Mouse (Mus musculus): ENCODE measurements at regions not wholly inside any gene's neighbourhood (a gene's known extent, or its start where the extent isn't known, plus 50 kb on each side); places are given as distances from the start of the nearest gene placed in this dataset.

DNA sequence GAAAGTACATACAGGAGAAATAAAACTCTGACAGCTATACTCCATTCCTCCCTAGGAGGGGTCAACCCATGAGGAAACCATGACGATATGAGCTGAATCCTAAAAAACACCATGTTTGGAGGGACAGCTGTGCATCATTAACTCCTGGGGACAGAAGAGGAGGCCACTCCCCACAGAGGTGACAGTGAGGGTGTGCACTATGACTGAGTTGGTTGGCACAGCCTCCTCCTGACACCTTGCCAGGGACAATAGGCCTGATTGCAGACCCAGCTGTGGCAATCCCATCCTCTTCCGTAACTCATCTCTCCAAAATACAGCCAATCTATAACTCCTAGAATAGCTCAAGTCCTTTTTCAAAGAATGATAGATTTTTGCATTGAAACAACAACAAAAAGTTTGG is 112.0 kb downstream of the Rbm43 start:
- no peak overlapping the region for H3K4me3 ChIP-seq
- H3K4me1 ChIP-seq (replicated peaks): no peaks in the 10 kb centered on the region
- 63% methylated on average over 2 of the region's 2 CpGs for WGBS
- ATAC-seq (replicated peaks; ENCODE audit: insufficient number of reproducible peaks, insufficient read depth, low FRiP score, low read depth): no peak
- H3K27ac ChIP-seq: no peak overlapping the region
- H3K36me3 ChIP-seq: no peaks in the 10 kb centered on the region
- H3K4me2 ChIP-seq: no peak overlapping the region
- H3K9ac ChIP-seq: no peak overlapping the region
- H3K27me3 ChIP-seq: no peaks in the 10 kb centered on the region
- no peaks in the 10 kb centered on the region for H3K9me3 ChIP-seq (replicated peaks)

DNA sequence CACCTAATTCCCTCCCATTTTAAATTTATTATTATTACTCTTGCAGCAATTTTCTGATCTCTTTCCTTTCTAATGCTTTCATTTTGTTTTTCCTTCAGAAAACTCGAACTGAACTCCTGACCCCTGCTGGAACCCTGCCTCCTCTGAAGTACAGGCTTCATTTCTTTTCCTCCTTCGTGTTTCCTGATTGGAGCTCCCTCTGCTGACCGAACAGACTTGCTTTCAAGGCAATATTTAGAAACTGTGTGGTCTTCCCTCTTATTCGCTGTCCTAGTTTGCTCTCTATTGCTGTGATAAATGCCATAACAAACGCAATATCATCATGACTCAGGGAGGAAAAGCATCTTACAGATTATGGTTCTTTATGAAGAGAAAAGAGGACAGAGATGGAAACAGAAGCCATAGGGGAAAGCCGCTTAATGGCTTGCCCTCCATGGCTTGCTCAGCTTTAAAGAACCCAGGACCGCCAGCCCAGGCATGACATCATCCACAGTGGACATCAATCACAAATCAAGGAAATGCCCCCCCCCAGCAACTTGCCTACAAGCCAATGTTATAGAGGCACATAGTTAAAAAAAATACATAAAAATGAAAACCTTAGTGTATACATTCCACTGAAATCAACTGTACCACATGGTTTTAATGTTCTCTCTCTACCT is 104.5 kb downstream of the Rbm43 start:
- Histone ChIP-seq H3K27me3 (no peaks in the 10 kb centered on the region), H3K9ac (no peak overlapping the region), H3K36me3 (no peaks in the 10 kb centered on the region), H3K9me3 (replicated peaks) (no peaks in the 10 kb centered on the region), H3K4me1 (replicated peaks) (0 out of 2 replicates have a peak, but pooled peaks cover 2% of the 10 kb centered on the region), H3K4me2 (no peak overlapping the region), H3K27ac (no peak overlapping the region), H3K4me3 (no peak overlapping the region)
- no peak for ATAC-seq (replicated peaks; ENCODE audit: insufficient number of reproducible peaks, insufficient read depth, low FRiP score, low read depth)
- 37% methylated on average over 7 of the region's 7 CpGs for WGBS

DNA sequence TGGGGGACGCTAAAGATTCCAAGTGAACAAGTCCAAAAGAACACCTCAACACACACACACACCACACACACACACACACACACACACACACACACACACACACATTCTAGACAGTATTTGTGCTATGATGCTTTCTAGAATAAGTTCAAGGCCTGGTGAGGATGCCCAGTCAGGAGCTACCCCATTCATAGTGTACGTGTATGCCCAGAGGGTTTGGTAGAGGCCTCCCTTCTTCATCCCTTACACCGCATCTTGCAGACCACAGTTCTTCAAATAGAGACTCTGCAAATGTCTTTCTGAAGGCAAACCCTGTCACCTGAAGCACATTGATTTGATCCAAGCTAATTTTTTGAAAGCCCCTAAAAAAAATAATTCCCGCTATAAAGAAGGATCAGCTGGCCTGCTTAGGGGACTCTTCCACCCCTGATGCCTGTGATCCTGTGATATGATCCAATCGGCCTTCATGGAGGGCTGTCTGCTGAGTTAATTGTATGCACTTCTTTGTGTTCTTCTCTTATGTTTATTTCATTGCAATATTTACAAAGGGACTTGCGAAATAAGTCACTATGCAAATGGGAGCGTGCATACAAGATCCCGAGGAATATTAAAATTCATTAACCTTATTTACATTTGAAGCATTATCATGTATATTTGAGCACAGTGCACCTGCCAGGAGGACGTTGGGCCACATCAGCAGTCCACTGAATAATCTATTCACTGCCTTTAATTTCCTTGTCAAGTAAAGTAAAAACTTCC is 103.8 kb downstream of the Rbm43 start:
- H3K9me3 ChIP-seq (replicated peaks): no peaks in the 10 kb centered on the region
- H3K4me1 ChIP-seq (replicated peaks): 0 out of 2 replicates have a peak, but pooled peaks cover 2% of the 10 kb centered on the region
- H3K4me3 ChIP-seq: no peak overlapping the region
- 85% methylated on average over 9 of the region's 9 CpGs for WGBS
- ATAC-seq (replicated peaks; ENCODE audit: insufficient number of reproducible peaks, insufficient read depth, low FRiP score, low read depth): no peak
- no peak overlapping the region for H3K4me2 ChIP-seq
- H3K27ac ChIP-seq: no peak overlapping the region
- H3K27me3 ChIP-seq: no peaks in the 10 kb centered on the region
- H3K9ac ChIP-seq: no peak overlapping the region
- H3K36me3 ChIP-seq: no peaks in the 10 kb centered on the region

DNA sequence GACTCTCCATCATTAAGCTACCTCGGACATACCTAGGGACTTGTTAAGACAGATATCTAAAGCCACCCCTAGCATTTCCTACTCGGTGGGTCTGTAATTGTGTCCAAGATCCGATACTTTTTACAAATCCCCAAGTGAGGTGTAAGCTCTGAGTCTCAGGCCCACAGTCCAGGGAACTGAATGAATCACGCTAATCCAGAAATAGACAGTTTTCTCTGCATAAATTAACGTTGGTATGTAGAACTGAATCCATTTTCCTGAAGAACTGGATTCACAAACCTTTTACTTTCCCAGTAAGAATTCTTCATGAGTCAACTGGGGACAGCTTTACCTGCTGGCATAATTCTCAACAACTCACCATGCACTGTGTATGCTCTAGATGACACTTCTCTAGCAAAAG is 97.1 kb downstream of the Rbm43 start:
- H3K9ac ChIP-seq: no peak overlapping the region
- no peak overlapping the region for H3K4me2 ChIP-seq
- no peak overlapping the region for H3K4me3 ChIP-seq
- no peak overlapping the region for H3K27ac ChIP-seq
- no peak for ATAC-seq (replicated peaks; ENCODE audit: insufficient number of reproducible peaks, insufficient read depth, low FRiP score, low read depth)
- 81% methylated on average over 5 of the region's 5 CpGs for WGBS
- no peaks in the 10 kb centered on the region for H3K4me1 ChIP-seq (replicated peaks)
- no peaks in the 10 kb centered on the region for H3K36me3 ChIP-seq
- H3K9me3 ChIP-seq (replicated peaks): no peaks in the 10 kb centered on the region
- H3K27me3 ChIP-seq: no peaks in the 10 kb centered on the region

DNA sequence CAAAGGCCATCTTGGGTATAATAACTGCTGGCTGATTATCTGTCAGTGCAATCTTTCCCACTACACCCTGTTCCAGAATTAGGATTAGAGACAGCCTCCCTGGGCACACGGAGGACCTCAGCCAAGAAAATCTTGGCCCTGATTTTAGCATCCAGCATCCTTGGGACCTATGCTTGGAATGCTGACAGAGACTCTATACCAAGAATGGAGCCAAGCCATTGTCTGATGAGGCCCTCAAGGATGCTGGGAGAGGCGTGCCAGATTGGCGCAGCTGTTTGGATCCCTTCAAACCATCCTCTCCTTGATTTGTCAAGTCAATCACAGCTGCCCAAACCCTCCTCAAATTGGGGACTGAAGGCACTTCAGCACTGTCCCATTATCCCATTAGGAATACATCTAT is 94.2 kb downstream of the Rbm43 start:
- Histone ChIP-seq H3K9me3 (replicated peaks) (no peaks in the 10 kb centered on the region), H3K36me3 (no peaks in the 10 kb centered on the region), H3K27me3 (no peaks in the 10 kb centered on the region), H3K4me1 (replicated peaks) (no peaks in the 10 kb centered on the region), H3K27ac (no peak overlapping the region), H3K4me2 (no peak overlapping the region), H3K4me3 (no peak overlapping the region), H3K9ac (no peak overlapping the region)
- WGBS: 82% methylated on average over 3 of the region's 3 CpGs
- no peak for ATAC-seq (replicated peaks; ENCODE audit: insufficient number of reproducible peaks, insufficient read depth, low FRiP score, low read depth)

DNA sequence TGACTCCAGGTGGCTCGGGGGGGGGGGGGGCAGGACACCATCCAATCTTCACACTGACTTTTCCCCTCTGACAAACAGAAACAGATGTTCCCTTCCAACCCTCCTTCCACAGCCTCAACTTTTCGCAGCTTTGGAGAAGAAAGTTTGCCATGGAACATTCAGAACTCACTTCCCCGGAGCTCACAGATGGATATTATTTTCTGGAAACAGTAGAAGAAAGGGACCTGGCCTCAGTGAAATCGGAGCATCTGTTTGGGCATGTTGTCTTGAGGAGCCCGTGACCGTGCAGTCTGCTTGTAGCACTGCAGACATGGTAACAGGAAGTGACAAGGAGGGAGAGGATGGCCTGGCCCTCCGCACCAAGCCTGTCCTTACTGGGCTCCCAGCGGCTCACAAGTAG is 90.1 kb downstream of the Rbm43 start:
- H3K4me1 ChIP-seq (replicated peaks): no peaks in the 10 kb centered on the region
- no peaks in the 10 kb centered on the region for H3K27me3 ChIP-seq
- no peaks in the 10 kb centered on the region for H3K9me3 ChIP-seq (replicated peaks)
- H3K4me3 ChIP-seq: no peak overlapping the region
- no peaks in the 10 kb centered on the region for H3K36me3 ChIP-seq
- ATAC-seq (replicated peaks; ENCODE audit: insufficient number of reproducible peaks, insufficient read depth, low FRiP score, low read depth): no peak
- H3K27ac ChIP-seq: no peak overlapping the region
- H3K9ac ChIP-seq: no peak overlapping the region
- 71% methylated on average over 8 of the region's 8 CpGs for WGBS
- H3K4me2 ChIP-seq: no peak overlapping the region

DNA sequence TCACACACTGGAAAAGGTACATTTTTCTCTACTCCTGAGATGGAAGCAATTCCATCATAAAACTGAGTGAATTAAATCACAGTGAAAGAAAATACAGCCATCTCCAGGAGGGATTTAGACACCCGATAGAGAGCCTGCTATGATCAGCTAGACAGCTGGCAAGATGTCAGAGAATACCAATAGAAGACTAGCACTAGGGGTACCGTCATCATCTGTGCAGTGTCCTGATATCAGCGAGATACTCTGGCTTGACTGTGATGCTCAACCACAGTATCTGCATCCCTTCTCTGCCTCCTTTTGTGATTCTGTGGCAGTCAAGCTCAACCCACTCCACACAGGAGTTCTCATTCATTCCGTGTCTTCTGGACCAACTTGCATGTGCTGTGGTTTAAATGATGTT is 87.4 kb downstream of the Rbm43 start:
- Histone ChIP-seq H3K36me3 (no peaks in the 10 kb centered on the region), H3K27ac (no peak overlapping the region), H3K9me3 (replicated peaks) (no peaks in the 10 kb centered on the region), H3K4me3 (no peak overlapping the region), H3K4me1 (replicated peaks) (no peaks in the 10 kb centered on the region), H3K27me3 (no peaks in the 10 kb centered on the region), H3K4me2 (no peak overlapping the region), H3K9ac (no peak overlapping the region)
- 66% methylated on average over 4 of the region's 4 CpGs for WGBS
- no peak for ATAC-seq (replicated peaks; ENCODE audit: insufficient number of reproducible peaks, insufficient read depth, low FRiP score, low read depth)

DNA sequence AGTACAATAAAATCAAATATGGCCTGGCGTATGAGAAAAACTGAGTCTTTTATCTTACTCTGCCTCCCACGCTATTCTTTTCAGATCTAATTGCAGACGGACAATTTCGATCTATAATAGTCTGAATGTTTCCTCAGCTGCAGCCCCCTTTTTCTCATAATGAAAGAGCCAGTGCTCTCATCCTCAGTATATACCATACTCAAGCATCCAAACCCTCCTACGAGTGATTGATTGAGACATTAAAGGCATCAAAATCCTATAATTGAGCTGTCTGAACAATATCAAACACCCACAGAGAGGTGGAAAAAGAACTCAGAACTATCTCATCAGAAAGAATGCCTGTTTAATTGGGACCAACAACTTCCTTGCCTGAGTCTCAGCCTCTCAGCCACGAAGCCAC is 87.0 kb downstream of the Rbm43 start:
- no peak for ATAC-seq (replicated peaks; ENCODE audit: insufficient number of reproducible peaks, insufficient read depth, low FRiP score, low read depth)
- H3K9me3 ChIP-seq (replicated peaks): no peaks in the 10 kb centered on the region
- WGBS: 79% methylated on average over 6 of the region's 6 CpGs
- H3K4me2 ChIP-seq: no peak overlapping the region
- no peak overlapping the region for H3K27ac ChIP-seq
- no peaks in the 10 kb centered on the region for H3K36me3 ChIP-seq
- H3K9ac ChIP-seq: no peak overlapping the region
- no peaks in the 10 kb centered on the region for H3K27me3 ChIP-seq
- H3K4me3 ChIP-seq: no peak overlapping the region
- H3K4me1 ChIP-seq (replicated peaks): no peaks in the 10 kb centered on the region

DNA sequence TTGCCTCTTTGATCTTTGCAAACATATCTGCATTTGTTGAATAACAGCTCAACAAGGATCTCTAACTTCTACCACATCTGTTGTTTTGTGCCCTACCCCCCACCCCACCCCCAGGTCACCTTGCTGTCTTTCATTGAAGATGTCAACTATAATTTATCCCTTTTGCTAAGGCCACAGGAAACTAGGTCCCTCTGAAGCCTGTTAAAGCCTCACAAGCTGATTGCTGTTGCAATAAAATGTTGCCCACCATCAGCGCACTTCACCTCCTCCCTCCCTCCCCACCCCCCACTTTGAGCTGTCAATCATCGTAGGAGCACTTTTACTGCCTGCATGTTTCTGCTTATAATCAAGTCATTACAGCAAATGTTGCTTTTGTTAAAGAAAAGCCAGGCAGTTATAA is 86.5 kb downstream of the Rbm43 start:
- H3K4me3 ChIP-seq: no peak overlapping the region
- no peak overlapping the region for H3K4me2 ChIP-seq
- no peak overlapping the region for H3K27ac ChIP-seq
- no peaks in the 10 kb centered on the region for H3K9me3 ChIP-seq (replicated peaks)
- ATAC-seq (replicated peaks; ENCODE audit: insufficient number of reproducible peaks, insufficient read depth, low FRiP score, low read depth): no peak
- no peak overlapping the region for H3K9ac ChIP-seq
- H3K27me3 ChIP-seq: no peaks in the 10 kb centered on the region
- no peaks in the 10 kb centered on the region for H3K36me3 ChIP-seq
- H3K4me1 ChIP-seq (replicated peaks): no peaks in the 10 kb centered on the region
- WGBS: 57% methylated on average over 2 of the region's 2 CpGs

DNA sequence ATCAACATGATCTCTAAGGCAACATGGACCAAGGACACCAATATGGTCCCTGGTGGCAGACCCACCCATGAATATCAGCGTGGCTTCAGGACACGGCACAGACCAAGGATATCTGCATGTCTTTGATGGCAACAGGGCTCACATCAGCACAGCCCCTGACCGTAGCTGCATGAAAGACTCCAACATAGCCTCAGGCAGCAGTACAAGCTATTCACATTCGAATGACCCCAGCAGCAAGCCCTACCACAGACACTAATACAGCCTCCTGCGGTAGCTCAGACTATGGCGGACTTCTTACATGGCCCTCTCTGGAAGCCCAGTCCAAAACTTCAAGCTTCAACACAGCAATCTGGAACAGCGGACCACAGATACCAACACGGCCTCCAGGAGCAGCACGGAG is 84.4 kb downstream of the Rbm43 start:
- Histone ChIP-seq H3K9me3 (replicated peaks) (no peaks in the 10 kb centered on the region), H3K36me3 (no peaks in the 10 kb centered on the region), H3K4me2 (no peak overlapping the region), H3K27me3 (no peaks in the 10 kb centered on the region), H3K27ac (no peak overlapping the region), H3K4me3 (no peak overlapping the region), H3K4me1 (replicated peaks) (no peaks in the 10 kb centered on the region), H3K9ac (no peak overlapping the region)
- 91% methylated on average over 9 of the region's 9 CpGs for WGBS
- ATAC-seq (replicated peaks; ENCODE audit: insufficient number of reproducible peaks, insufficient read depth, low FRiP score, low read depth): no peak

DNA sequence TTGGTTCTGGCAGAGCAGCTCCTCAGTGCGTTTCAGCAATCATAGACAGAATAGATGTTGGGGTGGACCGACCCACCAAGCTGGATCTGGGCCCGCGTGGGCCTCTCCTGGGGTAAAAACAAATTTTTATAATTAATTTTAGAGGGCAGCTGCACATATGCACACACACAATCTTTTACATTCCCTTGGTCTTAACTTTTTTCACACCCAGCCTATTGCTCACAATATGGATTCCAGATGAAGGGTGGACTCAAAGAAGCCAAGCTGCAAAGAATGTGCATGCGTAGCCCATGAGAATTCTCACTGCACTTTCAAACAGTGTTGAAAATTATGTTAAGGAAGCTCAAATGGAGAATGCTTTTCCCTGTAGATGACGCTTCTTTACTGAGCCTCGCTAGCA is 83.3 kb downstream of the Rbm43 start:
- no peaks in the 10 kb centered on the region for H3K36me3 ChIP-seq

DNA sequence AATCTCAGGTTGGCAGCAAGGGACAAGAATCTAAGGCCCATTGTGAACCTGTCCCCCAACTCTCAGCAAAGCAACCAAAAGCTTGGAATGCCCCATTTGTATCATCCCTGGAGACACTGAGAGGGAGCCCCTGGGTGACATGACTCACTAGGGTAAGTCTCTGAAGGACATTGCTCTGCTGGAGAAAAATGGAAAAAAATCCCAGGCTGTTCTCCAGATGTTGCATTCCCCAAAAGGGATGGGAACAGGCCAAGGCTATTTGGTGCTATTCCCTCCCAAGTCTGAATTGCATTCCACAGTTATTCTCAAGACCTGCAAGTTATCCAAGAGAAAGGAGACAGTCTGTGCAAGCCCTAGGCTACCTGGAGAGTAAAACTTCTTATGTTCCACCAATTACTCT is 77.7 kb downstream of the Rbm43 start:
- Histone ChIP-seq H3K36me3 (no peaks in the 10 kb centered on the region), H3K4me2 (no peak overlapping the region), H3K27ac (no peak overlapping the region), H3K4me3 (no peak overlapping the region), H3K9ac (no peak overlapping the region), H3K9me3 (replicated peaks) (no peaks in the 10 kb centered on the region), H3K27me3 (no peaks in the 10 kb centered on the region), H3K4me1 (replicated peaks) (no peaks in the 10 kb centered on the region)
- no peak for ATAC-seq (replicated peaks; ENCODE audit: insufficient number of reproducible peaks, insufficient read depth, low FRiP score, low read depth)

More for the DNA sequence above, 83.3 kb downstream of the Rbm43 start:
- ATAC-seq (replicated peaks; ENCODE audit: insufficient number of reproducible peaks, insufficient read depth, low FRiP score, low read depth): no peak
- 85% methylated on average over 7 of the region's 7 CpGs for WGBS
- H3K9ac ChIP-seq: no peak overlapping the region
- H3K27ac ChIP-seq: no peak overlapping the region
- no peaks in the 10 kb centered on the region for H3K9me3 ChIP-seq (replicated peaks)
- H3K4me3 ChIP-seq: no peak overlapping the region
- no peaks in the 10 kb centered on the region for H3K27me3 ChIP-seq
- H3K4me1 ChIP-seq (replicated peaks): no peaks in the 10 kb centered on the region
- no peak overlapping the region for H3K4me2 ChIP-seq

All from heart, embryonic 15.5 days (tissue).